Mouse (Mus musculus) MEL-GATA-1-ER (cell line): ENCODE measurements at regions not wholly inside any gene's neighbourhood (a gene's known extent, or its start where the extent isn't known, plus 50 kb on each side); places are given as distances from the start of the nearest gene placed in this dataset.

Source experiments
- DNase-seq: peaks from one replicate; pipeline ENCODE4 v3.0.0-alpha.2; 2012; ENCODE audit warnings: low read depth; ENCODE audit errors: extremely low read depth

- no peak for DNase-seq
Measured at GRCm38 (mm10) chr3:35102715-35103591, 452.7 kb downstream of the Sox2 start.

- DNase-seq = no peak
Measured at GRCm38 (mm10) chr3:35104884-35105283, 454.7 kb downstream of the Sox2 start.

GRCm38 (mm10) chr3:35106097-35106496 is 455.9 kb downstream of the Sox2 start:
- DNase-seq = no peak

- DNase-seq = no peak
Measured at GRCm38 (mm10) chr3:35133477-35133876, 483.3 kb downstream of the Sox2 start.

GRCm38 (mm10) chr3:35141500-35142220 is 491.5 kb downstream of the Sox2 start:
- DNase-seq = no peak

GRCm38 (mm10) chr3:35142683-35143082 is 492.5 kb downstream of the Sox2 start:
- DNase-seq = no peak

- DNase-seq = no peak
Measured at GRCm38 (mm10) chr3:35145569-35145968, 495.4 kb downstream of the Sox2 start.

GRCm38 (mm10) chr3:35146681-35147080 is 496.5 kb downstream of the Sox2 start:
- DNase-seq = no peak

GRCm38 (mm10) chr3:35149251-35149691 is 499.1 kb downstream of the Sox2 start:
- no peak for DNase-seq

GRCm38 (mm10) chr3:35152191-35152590 is 502.0 kb downstream of the Sox2 start:
- DNase-seq = no peak

GRCm38 (mm10) chr3:35154266-35154665 is 504.1 kb downstream of the Sox2 start:
- DNase-seq = no peak

GRCm38 (mm10) chr3:35168676-35169075 is 518.5 kb downstream of the Sox2 start:
- DNase-seq = no peak

- no peak for DNase-seq
Measured at GRCm38 (mm10) chr3:35178759-35179440, 528.7 kb downstream of the Sox2 start.

- DNase-seq = no peak
Measured at GRCm38 (mm10) chr3:35208526-35208925, 545.4 kb upstream of the Atp11b start.

- no peak for DNase-seq
Measured at GRCm38 (mm10) chr3:35219394-35219793, 534.5 kb upstream of the Atp11b start.

- DNase-seq = no peak
Measured at GRCm38 (mm10) chr3:35221183-35221582, 532.7 kb upstream of the Atp11b start.

GRCm38 (mm10) chr3:35222251-35222650 is 531.7 kb upstream of the Atp11b start:
- no peak for DNase-seq

- DNase-seq = no peak
Measured at GRCm38 (mm10) chr3:35225051-35225701, 528.7 kb upstream of the Atp11b start.

- no peak for DNase-seq
Measured at GRCm38 (mm10) chr3:35225774-35226365, 528.0 kb upstream of the Atp11b start.

- no peak for DNase-seq
Measured at GRCm38 (mm10) chr3:35231158-35231928, 522.6 kb upstream of the Atp11b start.
